Mouse (Mus musculus): Measurements from ENCODE around the gene Dand5. TPM values are rescaled to one million over a fixed set of nuclear protein-coding genes. Genes with fewer than 3 reads are reported as not detected.

Gene Dand5
- total and polyA plus RNA-seq, 3 experiments: 2.1 to 7.1 (median 2.2) TPM

GRCm38 (mm10) chr8:84769324-84769723 is 53.3 kb downstream of the Dand5 start:
- Histone ChIP-seq H3K4me3 (ENCODE audit: low read depth, low read length) (no peak overlapping the region), H3K4me1 (ENCODE audit: insufficient read depth, low read depth, low read length) (peaks cover 4% of the 10 kb centered on the region), H3K27me3 (ENCODE audit: insufficient read depth, low read length) (peaks cover 43% of the 10 kb centered on the region), H3K36me3 (replicated peaks) (peaks cover 64% of the 10 kb centered on the region), H3K9me3 (replicated peaks) (no peaks in the 10 kb centered on the region)
- DNase-seq (ENCODE audit: low spot score): no peak
- TF ChIP-seq TAL1 (conservative IDR thresholded peaks at IDR 0.05; ENCODE audit: low read depth, low read length): no peak
- ATAC-seq (ENCODE audit: extremely low read depth, insufficient number of reproducible peaks, low FRiP score, poor library complexity, severe bottlenecking): no peak

- peaks cover 42% of the 10 kb centered on the region for H3K27me3 ChIP-seq (ENCODE audit: insufficient read depth, low read length)
- no peaks in the 10 kb centered on the region for H3K9me3 ChIP-seq (replicated peaks)
- TF ChIP-seq POLR2AphosphoS5 (IDR thresholded peaks at IDR 0.05; ENCODE audit: insufficient replicate concordance, low read depth, low read length) (no peak), CTCF (IDR thresholded peaks at IDR 0.05; ENCODE audit: low read depth, low read length) (no peak)
- no peaks in the 10 kb centered on the region for H3K4me1 ChIP-seq (ENCODE audit: insufficient read depth, low read depth, low read length)
- H3K4me3 ChIP-seq (ENCODE audit: low read depth, low read length): no peak overlapping the region
- peaks cover 71% of the 10 kb centered on the region for H3K36me3 ChIP-seq (replicated peaks)
- no peak for DNase-seq (ENCODE audit: low spot score)
- no peak for ATAC-seq (ENCODE audit: extremely low read depth, insufficient number of reproducible peaks, low FRiP score, poor library complexity, severe bottlenecking)
Measured at GRCm38 (mm10) chr8:84768343-84769095, 54.1 kb downstream of the Dand5 start.

- ATAC-seq (ENCODE audit: extremely low read depth, insufficient number of reproducible peaks, low FRiP score, poor library complexity, severe bottlenecking): no peak
- H3K4me1 ChIP-seq (ENCODE audit: insufficient read depth, low read depth, low read length): no peaks in the 10 kb centered on the region
- no peak for DNase-seq (ENCODE audit: low spot score)
- peaks cover 33% of the 10 kb centered on the region for H3K27me3 ChIP-seq (ENCODE audit: insufficient read depth, low read length)
- H3K4me3 ChIP-seq (ENCODE audit: low read depth, low read length): no peak overlapping the region
- no peak for TF ChIP-seq GATA2 (IDR thresholded peaks at IDR 0.05; ENCODE audit: borderline replicate concordance, low read depth, low read length)
- no peak for TF ChIP-seq TAL1 (conservative IDR thresholded peaks at IDR 0.05; ENCODE audit: low read depth, low read length)
- TF ChIP-seq CTCF (IDR thresholded peaks at IDR 0.05; ENCODE audit: low read depth, low read length): no peak
- TF ChIP-seq POLR2AphosphoS5 (IDR thresholded peaks at IDR 0.05; ENCODE audit: insufficient replicate concordance, low read depth, low read length): no peak
- TF ChIP-seq GATA1 (IDR thresholded peaks at IDR 0.05; ENCODE audit: borderline replicate concordance, low read length): no peak
- no peaks in the 10 kb centered on the region for H3K9me3 ChIP-seq (replicated peaks)
- peaks cover 76% of the 10 kb centered on the region for H3K36me3 ChIP-seq (replicated peaks)
Measured at GRCm38 (mm10) chr8:84767221-84767620, 55.4 kb downstream of the Dand5 start.

GRCm38 (mm10) chr8:84766422-84766821 is 56.2 kb downstream of the Dand5 start:
- Histone ChIP-seq H3K4me1 (ENCODE audit: insufficient read depth, low read depth, low read length) (no peaks in the 10 kb centered on the region), H3K9me3 (replicated peaks) (no peaks in the 10 kb centered on the region), H3K36me3 (replicated peaks) (peaks cover 71% of the 10 kb centered on the region), H3K4me3 (ENCODE audit: low read depth, low read length) (no peak overlapping the region), H3K27me3 (ENCODE audit: insufficient read depth, low read length) (peaks cover 25% of the 10 kb centered on the region)
- DNase-seq (ENCODE audit: low spot score) (no peak), ATAC-seq (ENCODE audit: extremely low read depth, insufficient number of reproducible peaks, low FRiP score, poor library complexity, severe bottlenecking) (no peak)
- TF ChIP-seq GATA2 (IDR thresholded peaks at IDR 0.05; ENCODE audit: borderline replicate concordance, low read depth, low read length): no peak
- no peak for TF ChIP-seq CTCF (IDR thresholded peaks at IDR 0.05; ENCODE audit: low read depth, low read length)
- TF ChIP-seq GATA1 (IDR thresholded peaks at IDR 0.05; ENCODE audit: borderline replicate concordance, low read length): no peak
- TF ChIP-seq TAL1 (conservative IDR thresholded peaks at IDR 0.05; ENCODE audit: low read depth, low read length): no peak
- TF ChIP-seq POLR2AphosphoS5 (IDR thresholded peaks at IDR 0.05; ENCODE audit: insufficient replicate concordance, low read depth, low read length): no peak

- ATAC-seq (ENCODE audit: extremely low read depth, insufficient number of reproducible peaks, low FRiP score, poor library complexity, severe bottlenecking) (no peak), DNase-seq (ENCODE audit: low spot score) (no peak)
- Histone ChIP-seq H3K36me3 (replicated peaks) (peaks cover 68% of the 10 kb centered on the region), H3K27me3 (ENCODE audit: insufficient read depth, low read length) (peaks cover 20% of the 10 kb centered on the region; the same call in 1 of the 2 replicates), H3K4me1 (ENCODE audit: insufficient read depth, low read depth, low read length) (no peaks in the 10 kb centered on the region), H3K4me3 (ENCODE audit: low read depth, low read length) (no peak overlapping the region), H3K9me3 (replicated peaks) (no peaks in the 10 kb centered on the region)
- no peak for TF ChIP-seq GATA2 (IDR thresholded peaks at IDR 0.05; ENCODE audit: borderline replicate concordance, low read depth, low read length)
- no peak for TF ChIP-seq POLR2AphosphoS5 (IDR thresholded peaks at IDR 0.05; ENCODE audit: insufficient replicate concordance, low read depth, low read length)
- TF ChIP-seq TAL1 (conservative IDR thresholded peaks at IDR 0.05; ENCODE audit: low read depth, low read length): no peak
- TF ChIP-seq CTCF (IDR thresholded peaks at IDR 0.05; ENCODE audit: low read depth, low read length): no peak
- no peak for TF ChIP-seq GATA1 (IDR thresholded peaks at IDR 0.05; ENCODE audit: borderline replicate concordance, low read length)
Measured at GRCm38 (mm10) chr8:84765629-84766028, 57.0 kb downstream of the Dand5 start.

Other genes starting within 250 kb of the Dand5 start
Only the 20 nearest of the 28 such genes appear.
- 60.5 and 64.9 TPM in 2 replicates for gene Ier2, start 160.0 kb downstream of the Dand5 start, total RNA-seq (2014; fragmentation: Nextera tagmentation)
- 43.1 and 48.5 TPM in 2 replicates for gene Ier2, start 160.0 kb downstream of the Dand5 start, total RNA-seq (2017)
- gene Ier2, start 160.0 kb downstream of the Dand5 start, polyA plus RNA-seq (2012): 112 and 119 TPM in 2 replicates
- 63.3 and 64.9 TPM in 2 replicates for gene Trmt1, start 136.5 kb downstream of the Dand5 start, total RNA-seq (2014; fragmentation: Nextera tagmentation)
- gene Trmt1, start 136.5 kb downstream of the Dand5 start, total RNA-seq (2017): 68.2 and 96.4 TPM in 2 replicates
- 244 and 260 TPM in 2 replicates for gene Trmt1, start 136.5 kb downstream of the Dand5 start, polyA plus RNA-seq (2012)
- gene Nacc1, start 135.0 kb downstream of the Dand5 start, total RNA-seq (2014; fragmentation: Nextera tagmentation): 120 and 125 TPM in 2 replicates
- gene Nacc1, start 135.0 kb downstream of the Dand5 start, total RNA-seq (2017): 48.1 and 54.5 TPM in 2 replicates
- gene Nacc1, start 135.0 kb downstream of the Dand5 start, polyA plus RNA-seq (2012): 207 and 224 TPM in 2 replicates
- 136 and 138 TPM in 2 replicates for gene Lyl1, start 121.4 kb downstream of the Dand5 start, total RNA-seq (2014; fragmentation: Nextera tagmentation)
- 81.2 and 95.6 TPM in 2 replicates for gene Lyl1, start 121.4 kb downstream of the Dand5 start, total RNA-seq (2017)
- gene Lyl1, start 121.4 kb downstream of the Dand5 start, polyA plus RNA-seq (2012): 550 and 561 TPM in 2 replicates
- 39.9 and 54.3 TPM in 2 replicates for gene G430095P16Rik, start 99.8 kb downstream of the Dand5 start, total RNA-seq (2014; fragmentation: Nextera tagmentation)
- gene G430095P16Rik, start 99.8 kb downstream of the Dand5 start, total RNA-seq (2017): 11.0 and 11.3 TPM in 2 replicates
- 35.2 and 42.7 TPM in 2 replicates for gene G430095P16Rik, start 99.8 kb downstream of the Dand5 start, polyA plus RNA-seq (2012)
- 30.0 and 34.0 TPM in 2 replicates for gene Nfix, start 22.5 kb downstream of the Dand5 start, total RNA-seq (2014; fragmentation: Nextera tagmentation)
- 2.7 and 4.3 TPM in 2 replicates for gene Nfix, start 22.5 kb downstream of the Dand5 start, total RNA-seq (2017)
- 14.3 and 16.2 TPM in 2 replicates for gene Nfix, start 22.5 kb downstream of the Dand5 start, polyA plus RNA-seq (2012)
- gene Gadd45gip1, start 8.7 kb upstream of the Dand5 start, total RNA-seq (2014; fragmentation: Nextera tagmentation): 10.0 and 13.0 TPM in 2 replicates
- gene Gadd45gip1, start 8.7 kb upstream of the Dand5 start, total RNA-seq (2017): 20.4 and 20.9 TPM in 2 replicates
- 79.7 and 93.0 TPM in 2 replicates for gene Gadd45gip1, start 8.7 kb upstream of the Dand5 start, polyA plus RNA-seq (2012)
- 116 and 121 TPM in 2 replicates for gene Rad23a, start 17.8 kb upstream of the Dand5 start, total RNA-seq (2014; fragmentation: Nextera tagmentation)
- 38.7 and 39.2 TPM in 2 replicates for gene Rad23a, start 17.8 kb upstream of the Dand5 start, total RNA-seq (2017)
- gene Rad23a, start 17.8 kb upstream of the Dand5 start, polyA plus RNA-seq (2012): 414 and 672 TPM in 2 replicates
- 406 and 435 TPM in 2 replicates for gene Calr, start 24.1 kb upstream of the Dand5 start, total RNA-seq (2014; fragmentation: Nextera tagmentation)
- gene Calr, start 24.1 kb upstream of the Dand5 start, total RNA-seq (2017): 831 and 954 TPM in 2 replicates
- gene Calr, start 24.1 kb upstream of the Dand5 start, polyA plus RNA-seq (2012): 248 and 253 TPM in 2 replicates
- gene Farsa, start 34.2 kb upstream of the Dand5 start, total RNA-seq (2014; fragmentation: Nextera tagmentation): 35.3 and 39.6 TPM in 2 replicates
- gene Farsa, start 34.2 kb upstream of the Dand5 start, total RNA-seq (2017): 182 and 203 TPM in 2 replicates
- 138 and 152 TPM in 2 replicates for gene Farsa, start 34.2 kb upstream of the Dand5 start, polyA plus RNA-seq (2012)
- gene Syce2, start 49.3 kb upstream of the Dand5 start, total RNA-seq (2014; fragmentation: Nextera tagmentation): 370 and 371 TPM in 2 replicates
- gene Syce2, start 49.3 kb upstream of the Dand5 start, total RNA-seq (2017): 319 and 358 TPM in 2 replicates
- gene Syce2, start 49.3 kb upstream of the Dand5 start, polyA plus RNA-seq (2012): 261 and 336 TPM in 2 replicates
- gene Gcdh, start 71.1 kb upstream of the Dand5 start, total RNA-seq (2014; fragmentation: Nextera tagmentation): 17.7 and 26.6 TPM in 2 replicates
- gene Gcdh, start 71.1 kb upstream of the Dand5 start, total RNA-seq (2017): 35.2 and 45.8 TPM in 2 replicates
- gene Gcdh, start 71.1 kb upstream of the Dand5 start, polyA plus RNA-seq (2012): 66.4 and 69.8 TPM in 2 replicates
- gene Klf1, start 79.1 kb upstream of the Dand5 start, total RNA-seq (2014; fragmentation: Nextera tagmentation): 69.9 and 75.0 TPM in 2 replicates
- gene Klf1, start 79.1 kb upstream of the Dand5 start, total RNA-seq (2017): 51.5 and 56.1 TPM in 2 replicates
- 193 and 253 TPM in 2 replicates for gene Klf1, start 79.1 kb upstream of the Dand5 start, polyA plus RNA-seq (2012)
- 116 and 118 TPM in 2 replicates for gene Dnase2a, start 85.7 kb upstream of the Dand5 start, total RNA-seq (2014; fragmentation: Nextera tagmentation)
- gene Dnase2a, start 85.7 kb upstream of the Dand5 start, total RNA-seq (2017): 147 and 170 TPM in 2 replicates
- 40.2 and 75.0 TPM in 2 replicates for gene Dnase2a, start 85.7 kb upstream of the Dand5 start, polyA plus RNA-seq (2012)
- gene Mast1, start 114.5 kb upstream of the Dand5 start, total RNA-seq (2014; fragmentation: Nextera tagmentation): not detected in 2 replicates
- 0.23 and 0.27 TPM in 2 replicates for gene Mast1, start 114.5 kb upstream of the Dand5 start, total RNA-seq (2017)
- gene Mast1, start 114.5 kb upstream of the Dand5 start, polyA plus RNA-seq (2012): 0.16 and 0.25 TPM in 2 replicates
- not detected in 2 replicates for gene Rtbdn, start 124.2 kb upstream of the Dand5 start, total RNA-seq (2014; fragmentation: Nextera tagmentation)
- 0.11 and 0.12 TPM in 2 replicates for gene Rtbdn, start 124.2 kb upstream of the Dand5 start, total RNA-seq (2017)
- gene Rtbdn, start 124.2 kb upstream of the Dand5 start, polyA plus RNA-seq (2012): not detected in 2 replicates
- not detected in 2 replicates for gene Gm49661, start 146.6 kb upstream of the Dand5 start, total RNA-seq (2014; fragmentation: Nextera tagmentation)
- not detected in 2 replicates for gene Gm49661, start 146.6 kb upstream of the Dand5 start, total RNA-seq (2017)
- gene Gm49661, start 146.6 kb upstream of the Dand5 start, polyA plus RNA-seq (2012): not detected in 2 replicates
- gene Prdx2, start 146.8 kb upstream of the Dand5 start, total RNA-seq (2014; fragmentation: Nextera tagmentation): 134 and 185 TPM in 2 replicates
- gene Prdx2, start 146.8 kb upstream of the Dand5 start, total RNA-seq (2017): 299 and 388 TPM in 2 replicates
- gene Prdx2, start 146.8 kb upstream of the Dand5 start, polyA plus RNA-seq (2012): 19.6 and 86.4 TPM in 2 replicates
- 162 and 174 TPM in 2 replicates for gene Rnaseh2a, start 146.9 kb upstream of the Dand5 start, total RNA-seq (2014; fragmentation: Nextera tagmentation)
- 94.1 and 132 TPM in 2 replicates for gene Rnaseh2a, start 146.9 kb upstream of the Dand5 start, total RNA-seq (2017)
- gene Rnaseh2a, start 146.9 kb upstream of the Dand5 start, polyA plus RNA-seq (2012): 477 and 636 TPM in 2 replicates
- 25.6 and 38.5 TPM in 2 replicates for gene Junb, start 155.9 kb upstream of the Dand5 start, total RNA-seq (2014; fragmentation: Nextera tagmentation)
- 23.8 and 33.6 TPM in 2 replicates for gene Junb, start 155.9 kb upstream of the Dand5 start, total RNA-seq (2017)
- 66.8 and 78.5 TPM in 2 replicates for gene Junb, start 155.9 kb upstream of the Dand5 start, polyA plus RNA-seq (2012)

Measured in G1E (cell line).